Mouse (Mus musculus) C2C12 (cell line): ENCODE results near the gene Cd5l.

ENCODE experiments used
- CEBPB ChIP-seq: IDR thresholded peaks from one replicate; pipeline ENCODE4 v1.6.1; 2011; ENCODE audit warnings: low read depth, mild to moderate bottlenecking, control low read depth, moderate library complexity
- CTCF ChIP-seq: IDR thresholded peaks from one replicate; pipeline ENCODE4 v1.5.1; 2011; ENCODE audit not compliant: control insufficient read depth, insufficient read depth, insufficient read length
- MAX ChIP-seq: IDR thresholded peaks from one replicate; pipeline ENCODE4 v1.6.1; 2011; ENCODE audit warnings: mild to moderate bottlenecking, control low read depth
- MYOG ChIP-seq: IDR thresholded peaks from one replicate; pipeline ENCODE4 v1.6.1; 2011; ENCODE audit not compliant: control insufficient read depth, insufficient read length; ENCODE audit errors: extremely low read depth
- USF1 ChIP-seq: IDR thresholded peaks from one replicate; pipeline ENCODE4 v1.6.1; 2011; ENCODE audit warnings: low read depth, mild to moderate bottlenecking, control low read depth, moderate library complexity

DNA sequence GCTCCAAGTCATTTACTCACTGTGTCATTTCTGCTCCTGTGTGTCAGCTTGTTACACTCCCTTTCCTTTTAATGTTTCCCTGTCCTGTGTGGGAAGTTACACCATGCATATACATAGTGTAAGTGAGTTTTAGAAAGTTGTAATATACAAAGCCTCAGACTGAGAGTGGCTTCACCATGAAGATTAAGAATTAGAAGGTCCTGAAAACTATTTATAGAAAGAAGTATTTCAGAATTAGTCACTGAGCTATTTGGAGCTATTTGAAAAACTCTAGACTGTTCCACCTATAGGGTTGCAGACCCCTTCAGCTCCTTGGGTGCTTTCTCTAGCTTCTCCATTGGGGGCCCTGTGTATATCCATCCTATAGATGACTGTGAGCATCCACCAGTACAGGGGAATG, 1.5 kb downstream of the Cd5l start:
- TF ChIP-seq CTCF (no peak), MAX (no peak), MYOG (no peak), CEBPB (no peak), USF1 (no peak)
